Mouse (Mus musculus) heart, postnatal 0 days (tissue): Measurements from ENCODE around the gene Tro.

Experiments
- CTCF ChIP-seq: IDR thresholded peaks from 2 replicates; pipeline ENCODE4 v1.5.1; 2016; ENCODE audit warnings: antibody characterized with exemption, control low read depth, low read depth
- EP300 ChIP-seq: IDR thresholded peaks from 2 replicates; pipeline ENCODE4 v1.6.1; 2016; ENCODE audit warnings: antibody characterized with exemption, low read depth

DNA sequence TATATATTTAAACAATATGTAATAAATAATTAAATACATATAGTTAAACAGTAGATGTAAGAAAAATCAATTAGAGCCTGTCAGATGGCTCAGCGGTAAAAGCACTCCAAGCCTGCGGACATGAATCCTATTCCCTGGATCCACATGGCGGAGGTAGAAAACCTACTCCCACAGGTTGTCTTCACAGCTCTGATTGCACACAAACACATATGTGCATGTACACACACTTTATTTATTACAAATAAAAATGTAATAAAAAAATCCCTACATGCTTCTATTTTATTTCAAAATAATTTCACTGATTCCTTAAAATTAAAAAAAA, 375 bp upstream of the Tro start:
- no peak for TF ChIP-seq EP300
- no peak for TF ChIP-seq CTCF
